Mouse (Mus musculus) heart, adult 11 months (tissue): ENCODE measurements at regions not wholly inside any gene's neighbourhood (a gene's known extent, or its start where the extent isn't known, plus 50 kb on each side); places are given as distances from the start of the nearest gene placed in this dataset.

Source experiments
- DNase-seq: peaks from one replicate; pipeline ENCODE4 v3.0.0; 2022

- DNase-seq = peak; percentile 94
These were observed 843.8 kb upstream of the A1bg start for GRCm38 (mm10) chr15:61766544-61767094.

- DNase-seq = peak; percentile 88
These were observed 831.0 kb upstream of the A1bg start for GRCm38 (mm10) chr15:61753802-61754201.

- peak; percentile 23 for DNase-seq
These were observed 800.9 kb upstream of the A1bg start for GRCm38 (mm10) chr15:61723696-61724095.

- DNase-seq = no peak
These were observed 795.7 kb upstream of the A1bg start for GRCm38 (mm10) chr15:61718486-61718885.

- peak; percentile 70 for DNase-seq
These were observed 794.4 kb upstream of the A1bg start for GRCm38 (mm10) chr15:61717216-61717615.

GRCm38 (mm10) chr15:61713953-61714352 is 791.1 kb upstream of the A1bg start:
- peak; percentile 19 for DNase-seq

- peak; percentile 55 for DNase-seq
These were observed 786.1 kb upstream of the A1bg start for GRCm38 (mm10) chr15:61708928-61709327.

- DNase-seq = peak; percentile 89
These were observed 785.1 kb upstream of the A1bg start for GRCm38 (mm10) chr15:61707952-61708351.

GRCm38 (mm10) chr15:61692679-61693078 is 769.9 kb upstream of the A1bg start:
- no peak for DNase-seq

- peak; percentile 78 for DNase-seq
These were observed 767.6 kb upstream of the A1bg start for GRCm38 (mm10) chr15:61690425-61690824.

- DNase-seq = peak; percentile 73
These were observed 767.1 kb upstream of the A1bg start for GRCm38 (mm10) chr15:61689776-61690397.

GRCm38 (mm10) chr15:61682968-61683367 is 760.2 kb upstream of the A1bg start:
- no peak for DNase-seq

GRCm38 (mm10) chr15:61670556-61670955 is 747.7 kb upstream of the A1bg start:
- no peak for DNase-seq

- DNase-seq = no peak
These were observed 737.8 kb upstream of the A1bg start for GRCm38 (mm10) chr15:61660581-61660980.

- no peak for DNase-seq
These were observed 734.1 kb upstream of the A1bg start for GRCm38 (mm10) chr15:61656951-61657350.

GRCm38 (mm10) chr15:61654846-61655245 is 732.0 kb upstream of the A1bg start:
- no peak for DNase-seq

GRCm38 (mm10) chr15:61653853-61654252 is 731.0 kb upstream of the A1bg start:
- no peak for DNase-seq

GRCm38 (mm10) chr15:61618638-61619500 is 696.1 kb upstream of the A1bg start:
- no peak for DNase-seq

GRCm38 (mm10) chr15:61610662-61611061 is 687.9 kb upstream of the A1bg start:
- no peak for DNase-seq

- DNase-seq = no peak
These were observed 686.8 kb upstream of the A1bg start for GRCm38 (mm10) chr15:61609656-61610055.

GRCm38 (mm10) chr15:61608301-61608731 is 685.5 kb upstream of the A1bg start:
- peak; percentile 92 for DNase-seq

GRCm38 (mm10) chr15:61599734-61600133 is 676.9 kb upstream of the A1bg start:
- peak; percentile 93 for DNase-seq

GRCm38 (mm10) chr15:61596318-61596717 is 673.5 kb upstream of the A1bg start:
- DNase-seq = no peak

GRCm38 (mm10) chr15:61588956-61589355 is 666.1 kb upstream of the A1bg start:
- peak; percentile 55 for DNase-seq
